Mouse (Mus musculus) MEL (cell line): ENCODE results near the gene Pola1. TPM values are rescaled to one million over a fixed set of nuclear protein-coding genes. Genes with fewer than 3 reads are reported as not detected.

ENCODE experiments used
- DNase-seq: peaks from one replicate; pipeline ENCODE4 v3.0.0; 2011; ENCODE audit warnings: low read depth, low spot score
- H3K27ac ChIP-seq: 2 replicates; pipeline ENCODE4 v1.5.1; 2012; ENCODE audit warnings: low read depth, mild to moderate bottlenecking, control low read depth, low read length, moderate library complexity; ENCODE audit not compliant: control insufficient read depth
- H3K27me3 ChIP-seq, 2 experiments: fragments of 150-350 bp in 1 of 2; sonication (generic) in 1 of 2; 2 replicates each; pipeline ENCODE4 v1.6.1; 2012; ENCODE audit warnings: low read length in 2 of 2, mild to moderate bottlenecking in 2 of 2, improper control_type of control experiment in 1 of 2, moderate library complexity in 1 of 2; ENCODE audit not compliant: insufficient read depth in 2 of 2, control insufficient read depth in 1 of 2
- H3K36me3 ChIP-seq, 2 experiments: 2 replicates each; pipeline ENCODE4 v1.6.1; 2012 to 2014; ENCODE audit warnings: low read length in 2 of 2, improper control_type of control experiment in 1 of 2, inconsistent platforms in 1 of 2, mild to moderate bottlenecking in 1 of 2; ENCODE audit not compliant: insufficient read depth in 2 of 2, control insufficient read depth in 1 of 2
- H3K4me1 ChIP-seq, 2 experiments: fragments of 150-350 bp in 1 of 2; sonication (generic) in 1 of 2; 2 replicates each; pipeline ENCODE4 v1.6.1; 2012; ENCODE audit warnings: low read length in 2 of 2, improper control_type of control experiment in 1 of 2, mild to moderate bottlenecking in 1 of 2; ENCODE audit not compliant: insufficient read depth in 2 of 2, control insufficient read depth in 1 of 2
- H3K4me3 ChIP-seq, 2 experiments: fragments of 150-350 bp in 1 of 2; sonication (generic) in 1 of 2; 2 replicates each; pipeline ENCODE4 v1.5.1; 2012; ENCODE audit warnings: low read depth in 2 of 2, low read length in 2 of 2, mild to moderate bottlenecking in 2 of 2, moderate library complexity in 2 of 2, control low read depth in 1 of 2, improper control_type of control experiment in 1 of 2; ENCODE audit not compliant: control insufficient read depth in 1 of 2, insufficient read depth in 1 of 2
- H3K79me2 ChIP-seq: 2 replicates; pipeline ENCODE4 v1.6.1; 2012; ENCODE audit warnings: mild to moderate bottlenecking, low read length, moderate library complexity; ENCODE audit not compliant: control insufficient read depth, poor library complexity, insufficient read depth
- H3K9ac ChIP-seq: 2 replicates; pipeline ENCODE4 v1.6.1; 2012; ENCODE audit warnings: low read depth, mild to moderate bottlenecking, control low read depth, low read length, moderate library complexity; ENCODE audit not compliant: control insufficient read depth, poor library complexity, severe bottlenecking
- H3K9me3 ChIP-seq: fragments of 150-350 bp; sonication (generic); replicated peaks from 2 replicates; pipeline ENCODE4 v1.6.1; 2012; ENCODE audit warnings: mild to moderate bottlenecking, low read length, improper control_type of control experiment, moderate library complexity; ENCODE audit not compliant: insufficient read depth
- CHD1 ChIP-seq: IDR thresholded peaks from 2 replicates; pipeline ENCODE4 v1.6.1; 2012; ENCODE audit warnings: low read depth, mild to moderate bottlenecking, inconsistent platforms, low read length, improper control_type of control experiment
- E2F4 ChIP-seq: IDR thresholded peaks from 2 replicates; pipeline ENCODE4 v1.6.1; 2011; ENCODE audit warnings: low read depth, low read length, improper control_type of control experiment, borderline replicate concordance
- ELF1 ChIP-seq: IDR thresholded peaks from 2 replicates; pipeline ENCODE4 v1.6.1; 2014; ENCODE audit warnings: low read depth, mild to moderate bottlenecking, inconsistent platforms, low read length, improper control_type of control experiment, moderate library complexity
- EP300 ChIP-seq, 2 experiments: IDR thresholded peaks; 2 replicates each; pipeline ENCODE4 v1.6.1; 2011; ENCODE audit warnings: improper control_type of control experiment in 2 of 2, low read length in 2 of 2, low read depth in 1 of 2, mild to moderate bottlenecking in 1 of 2
- ETS1 ChIP-seq: IDR thresholded peaks from 2 replicates; pipeline ENCODE4 v1.6.1; 2012; ENCODE audit warnings: low read depth, mild to moderate bottlenecking, inconsistent platforms, low read length, improper control_type of control experiment, moderate library complexity
- JUND ChIP-seq: IDR thresholded peaks from 2 replicates; pipeline ENCODE4 v1.6.1; 2011; ENCODE audit warnings: low read depth, mild to moderate bottlenecking, improper control_type of control experiment, low read length
- MAFK ChIP-seq: IDR thresholded peaks from 2 replicates; pipeline ENCODE4 v1.6.1; 2011; ENCODE audit warnings: low read depth, mild to moderate bottlenecking, low read length, improper control_type of control experiment, borderline replicate concordance
- MAX ChIP-seq: IDR thresholded peaks from 2 replicates; pipeline ENCODE4 v1.6.1; 2011; ENCODE audit warnings: low read length, improper control_type of control experiment
- NELFE ChIP-seq: IDR thresholded peaks from 2 replicates; pipeline ENCODE4 v1.6.1; 2011; ENCODE audit warnings: low read depth, low read length, improper control_type of control experiment
- POLR2A ChIP-seq, 2 experiments: IDR thresholded peaks; 2 replicates each; pipeline ENCODE4 v1.6.1; 2011 to 2012; ENCODE audit warnings: low read length in 2 of 2, mild to moderate bottlenecking in 2 of 2, control low read depth in 1 of 2, improper control_type of control experiment in 1 of 2, low read depth in 1 of 2, moderate library complexity in 1 of 2; ENCODE audit not compliant: control insufficient read depth in 1 of 2, insufficient read depth in 1 of 2, poor library complexity in 1 of 2
- POLR2AphosphoS2 ChIP-seq: IDR thresholded peaks from 2 replicates; pipeline ENCODE4 v1.6.1; 2011; ENCODE audit warnings: low read length, improper control_type of control experiment
- POLR2AphosphoS5 ChIP-seq: IDR thresholded peaks from 2 replicates; pipeline ENCODE4 v1.6.1; 2012; ENCODE audit warnings: low read depth, borderline replicate concordance, mild to moderate bottlenecking, inconsistent platforms, low read length, moderate library complexity, mixed read lengths
- RAD21 ChIP-seq: IDR thresholded peaks from 2 replicates; pipeline ENCODE4 v1.6.1; 2011; ENCODE audit warnings: mild to moderate bottlenecking, low read depth, low read length, improper control_type of control experiment
- TBP ChIP-seq: IDR thresholded peaks from 2 replicates; pipeline ENCODE4 v1.8.0; 2011; ENCODE audit warnings: low read depth, low read length, improper control_type of control experiment
- TCF12 ChIP-seq: IDR thresholded peaks from 2 replicates; pipeline ENCODE4 v1.6.1; 2014; ENCODE audit warnings: low read depth, mild to moderate bottlenecking, inconsistent platforms, low read length, improper control_type of control experiment, moderate library complexity
- UBTF ChIP-seq: IDR thresholded peaks from 2 replicates; pipeline ENCODE4 v1.6.1; 2012; ENCODE audit warnings: low read depth, mild to moderate bottlenecking, inconsistent platforms, low read length, improper control_type of control experiment, moderate library complexity, borderline replicate concordance; ENCODE audit not compliant: insufficient read depth
- USF1 ChIP-seq: IDR thresholded peaks from 2 replicates; pipeline ENCODE4 v1.6.1; 2014; ENCODE audit warnings: low read depth, mild to moderate bottlenecking, inconsistent platforms, low read length, improper control_type of control experiment, moderate library complexity
- USF2 ChIP-seq, 2 experiments: IDR thresholded peaks; 2 replicates each; pipeline ENCODE4 v1.6.1; 2011 to 2012; ENCODE audit warnings: improper control_type of control experiment in 2 of 2, low read length in 2 of 2, borderline replicate concordance in 1 of 2, inconsistent platforms in 1 of 2, low read depth in 1 of 2, mild to moderate bottlenecking in 1 of 2; ENCODE audit not compliant: insufficient read depth in 1 of 2
- polyA plus RNA-seq, 2 experiments: library from polyadenylated mRNA; stranded (reverse) in 1 of 2; unstranded in 1 of 2; fragments of >175 nt in 1 of 2; fragments of >200 nt in 1 of 2; gene quantifications; 2 replicates each; pipeline versions ENCODE4 v1.2.1 to v1.2.4; 2012; ENCODE audit warnings: low replicate concordance in 2 of 2, low read depth in 1 of 2; ENCODE audit not compliant: insufficient read length in 2 of 2, insufficient read depth in 1 of 2, missing spikeins in 1 of 2
- total RNA-seq: library from RNA; depleted of rRNA; stranded (reverse); fragments of 300-350 nt; gene quantifications from 2 replicates; pipeline ENCODE4 v1.2.3, GENCODE M21; 2012

Gene Pola1
- total and polyA plus RNA-seq, 3 experiments: 26.8 to 38.7 (median 36.1) TPM

DNA sequence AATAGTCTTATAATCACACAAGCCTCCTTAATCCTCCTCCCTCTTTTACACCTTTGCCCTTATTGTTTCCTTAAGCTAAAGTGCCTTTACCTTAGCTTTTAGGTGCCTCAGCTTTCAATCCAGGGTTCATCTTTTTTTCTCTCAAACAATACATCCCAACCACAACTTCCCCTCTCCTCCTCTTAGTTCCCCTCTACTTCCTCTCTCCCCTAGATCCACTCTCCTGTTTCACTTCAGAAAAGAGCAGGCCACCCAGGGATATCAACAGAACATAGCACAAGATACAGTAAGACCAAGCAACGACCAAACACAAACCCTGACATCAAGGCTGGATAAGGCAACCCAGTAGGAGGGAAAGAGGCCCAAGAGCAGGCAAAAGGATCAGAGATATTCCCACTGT is 29.7 kb downstream of the Pola1 start:
- Histone ChIP-seq H3K4me1 (no peaks in the 10 kb centered on the region), H3K27me3 (no peaks in the 10 kb centered on the region), H3K9ac (no peak overlapping the region), H3K79me2 (no peaks in the 10 kb centered on the region), H3K27ac (no peak overlapping the region), H3K9me3 (no peaks in the 10 kb centered on the region), H3K36me3 (peaks cover 5 to 11% of the 10 kb centered on the region in 2 experiments), H3K4me3 (no peak overlapping the region)
- peak; percentile 55 for DNase-seq
- TF ChIP-seq UBTF (no peak), EP300 (IDR thresholded peaks at IDR 0.05; ENCODE audit: low read depth in 1 of 2, low read length in 2 of 2) (peak in 1 of 2 experiments; percentile 37; a peak in 1 of 4 replicates)

DNA sequence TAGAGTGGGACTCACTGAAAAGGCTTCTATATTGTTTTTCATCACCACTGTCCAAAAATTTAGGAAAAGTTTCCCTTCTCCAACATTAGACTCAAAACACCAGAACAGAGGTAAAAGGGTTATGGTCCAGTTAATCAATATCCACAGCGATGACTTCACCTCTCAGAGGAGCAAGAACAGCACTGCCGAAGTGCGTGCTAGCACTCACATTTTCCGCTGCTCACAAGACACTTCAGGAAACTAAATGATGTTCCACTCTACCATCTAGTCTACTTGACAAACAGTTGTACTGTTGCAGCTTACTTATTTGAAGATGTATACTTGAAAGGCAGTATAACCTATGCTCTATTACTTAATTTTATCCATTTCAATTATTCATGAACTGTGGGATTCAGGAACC is 37.7 kb downstream of the Pola1 start:
- Histone ChIP-seq H3K4me3 (no peak overlapping the region), H3K9me3 (no peaks in the 10 kb centered on the region), H3K79me2 (no peaks in the 10 kb centered on the region), H3K9ac (no peak overlapping the region), H3K27me3 (no peaks in the 10 kb centered on the region), H3K27ac (no peak overlapping the region), H3K4me1 (no peaks in the 10 kb centered on the region), H3K36me3 (peaks cover 0 to 16% of the 10 kb centered on the region in 2 experiments; a peak in 2 of 4 replicates)
- DNase-seq: no peak
- no peak for TF ChIP-seq USF2 (IDR thresholded peaks at IDR 0.05; ENCODE audit: borderline replicate concordance in 1 of 2, insufficient read depth in 1 of 2, low read depth in 1 of 2, low read length in 2 of 2)
- TF ChIP-seq TBP: no peak
- no peak for TF ChIP-seq ETS1
- no peak for TF ChIP-seq UBTF
- TF ChIP-seq MAX: no peak

DNA sequence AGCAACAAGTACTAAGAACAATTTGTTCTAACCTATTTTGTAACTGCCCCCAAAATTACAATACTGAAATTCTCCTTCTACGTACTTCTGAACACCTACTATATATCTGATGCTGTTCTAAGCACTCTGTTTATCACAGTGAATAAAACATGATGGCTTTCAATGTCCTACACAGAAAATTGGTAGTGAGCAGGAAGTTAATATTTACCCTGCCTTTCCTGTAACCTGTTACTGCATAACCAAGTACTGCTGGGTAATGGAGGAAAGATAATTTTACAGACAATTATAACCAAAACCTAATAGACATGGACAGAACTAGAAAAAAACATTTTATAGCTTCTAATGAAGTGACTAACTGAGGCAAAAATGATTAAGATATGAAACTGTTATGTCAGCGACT is 51.0 kb downstream of the Pola1 start:
- TF ChIP-seq JUND: no peak
- TF ChIP-seq MAFK: no peak
- no peak for TF ChIP-seq NELFE
- TF ChIP-seq E2F4: no peak
- TF ChIP-seq CHD1: no peak
- no peak for TF ChIP-seq ELF1
- TF ChIP-seq POLR2A (IDR thresholded peaks at IDR 0.05; ENCODE audit: control insufficient read depth in 1 of 2, insufficient read depth in 1 of 2, low read depth in 1 of 2, low read length in 2 of 2, poor library complexity in 1 of 2): no peak
- TF ChIP-seq RAD21: no peak
- TF ChIP-seq POLR2AphosphoS2: no peak
- TF ChIP-seq TCF12: no peak
- no peak for TF ChIP-seq MAX
- no peak for TF ChIP-seq USF1
- TF ChIP-seq POLR2AphosphoS5: no peak
- TF ChIP-seq, all 39 proteins: peak for 0
- Histone ChIP-seq H3K79me2 (no peaks in the 10 kb centered on the region), H3K27ac (no peak overlapping the region), H3K9me3 (no peaks in the 10 kb centered on the region), H3K4me1 (no peaks in the 10 kb centered on the region), H3K4me3 (no peak overlapping the region), H3K36me3 (peaks cover 2 to 14% of the 10 kb centered on the region in 2 experiments; a peak in 3 of 4 replicates), H3K9ac (no peak overlapping the region), H3K27me3 (no peaks in the 10 kb centered on the region)
- no peak for DNase-seq
